Comparison of ENCODE assay signal across 8 mouse cellular contexts in genomic region chr17:6172440-6172839, GRCm38 (mm10).
DNase-seq lines count a peak whose midpoint lies in the region; ATAC-seq lines count a peak whose summit lies in the region.

No protein-coding gene starts in this region.

- peaks cover 17% of the 10 kb centered on the region for H3K4me1 ChIP-seq in hindbrain, embryonic 13.5 days (replicated peaks)
- peaks cover 3% of the 10 kb centered on the region; the same call in 1 of the 2 replicates for H3K4me1 ChIP-seq in hindbrain, embryonic 14.5 days (replicated peaks; ENCODE audit: control insufficient read depth, insufficient read depth, low read length)
- H3K4me1 ChIP-seq in heart, embryonic 16.5 days (ENCODE audit: control insufficient read depth, insufficient read depth, low read length) = peaks cover 22% of the 10 kb centered on the region
- H3K4me1 ChIP-seq in midbrain, embryonic 14.5 days (ENCODE audit: control insufficient read depth, insufficient read depth, low read length) = no peaks in the 10 kb centered on the region

- no peak overlapping the region for H3K9ac ChIP-seq in hindbrain, embryonic 13.5 days
- H3K9ac ChIP-seq in hindbrain, embryonic 14.5 days = no peak overlapping the region
- no peak overlapping the region for H3K9ac ChIP-seq in heart, embryonic 16.5 days (ENCODE audit: low read length)
- no peak overlapping the region for H3K9ac ChIP-seq in midbrain, embryonic 14.5 days (replicated peaks; ENCODE audit: low read length)

- H3K27me3 ChIP-seq in hindbrain, embryonic 13.5 days = no peaks in the 10 kb centered on the region
- H3K27me3 ChIP-seq in hindbrain, embryonic 14.5 days (ENCODE audit: control insufficient read depth, insufficient read depth, low read length) = no peaks in the 10 kb centered on the region
- H3K27me3 ChIP-seq in heart, embryonic 16.5 days (ENCODE audit: control insufficient read depth, insufficient read depth, low read length) = no peaks in the 10 kb centered on the region
- H3K27me3 ChIP-seq in midbrain, embryonic 14.5 days (ENCODE audit: control insufficient read depth, insufficient read depth, low read length) = no peaks in the 10 kb centered on the region

- no peak overlapping the region for H3K4me3 ChIP-seq in hindbrain, embryonic 13.5 days
- no peak overlapping the region for H3K4me3 ChIP-seq in hindbrain, embryonic 14.5 days (replicated peaks; ENCODE audit: low read length)
- H3K4me3 ChIP-seq in heart, embryonic 16.5 days (ENCODE audit: low read length) = no peak overlapping the region
- H3K4me3 ChIP-seq in midbrain, embryonic 14.5 days (replicated peaks; ENCODE audit: low read depth, low read length) = no peak overlapping the region

- DNase-seq in hindbrain, embryonic 14.5 days (ENCODE audit: low spot score) = no peak
- peak; percentile 39 for DNase-seq in CD4-positive helper T cell, adult 2 months (ENCODE audit: low read depth, low spot score)
- no peak for DNase-seq in adrenal gland, postnatal 36 days
- no peak for DNase-seq in c-Kit-positive CD71-positive TER-119-positive erythroid progenitor cells, embryonic 14.5 days (ENCODE audit: low spot score)
- DNase-seq in midbrain, embryonic 14.5 days = no peak

- peaks cover 21% of the 10 kb centered on the region for H3K36me3 ChIP-seq in hindbrain, embryonic 13.5 days
- H3K36me3 ChIP-seq in hindbrain, embryonic 14.5 days (replicated peaks; ENCODE audit: control insufficient read depth, insufficient read depth) = peaks cover 11% of the 10 kb centered on the region
- 0 out of 2 replicates have a peak, but pooled peaks cover 4% of the 10 kb centered on the region for H3K36me3 ChIP-seq in heart, embryonic 16.5 days (ENCODE audit: control insufficient read depth, insufficient read depth)
- peaks cover 11% of the 10 kb centered on the region for H3K36me3 ChIP-seq in midbrain, embryonic 14.5 days (ENCODE audit: control insufficient read depth, insufficient read depth, low read length)

- H3K4me2 ChIP-seq in hindbrain, embryonic 13.5 days = no peak overlapping the region
- no peak overlapping the region for H3K4me2 ChIP-seq in hindbrain, embryonic 14.5 days (replicated peaks)
- H3K4me2 ChIP-seq in heart, embryonic 16.5 days (ENCODE audit: low read depth, low read length) = 0 out of 2 replicates have a peak overlapping the region, but pooled peaks have one; percentile 22
- no peak overlapping the region for H3K4me2 ChIP-seq in midbrain, embryonic 14.5 days (ENCODE audit: low read length)

- ATAC-seq in hindbrain, embryonic 13.5 days (ENCODE audit: low FRiP score) = no peak
- no peak for ATAC-seq in hindbrain, embryonic 14.5 days (ENCODE audit: low FRiP score)
- no peak for ATAC-seq in heart, embryonic 16.5 days (replicated peaks; ENCODE audit: extremely low read depth, insufficient read depth, low FRiP score)
- 0 out of 2 replicates have a peak, but pooled peaks have one; percentile 50 for ATAC-seq in megakaryocyte progenitor cell, adult 5-6 weeks (replicated peaks; ENCODE audit: poor library complexity)
- ATAC-seq in midbrain, embryonic 14.5 days (ENCODE audit: low FRiP score, low TSS enrichment) = no peak

- 87% methylated on average over 7 of the region's 7 CpGs for WGBS in hindbrain, embryonic 13.5 days
- WGBS in hindbrain, embryonic 14.5 days = 83% methylated on average over 7 of the region's 7 CpGs
- 47% methylated on average over 7 of the region's 7 CpGs for WGBS in heart, embryonic 16.5 days
- WGBS in midbrain, embryonic 14.5 days = 91% methylated on average over 7 of the region's 7 CpGs

- 0 out of 2 replicates have a peak, but pooled peaks cover 4% of the 10 kb centered on the region for H3K9me3 ChIP-seq in hindbrain, embryonic 13.5 days
- H3K9me3 ChIP-seq in hindbrain, embryonic 14.5 days (ENCODE audit: control insufficient read depth, low read length) = no peaks in the 10 kb centered on the region
- H3K9me3 ChIP-seq in heart, embryonic 16.5 days (replicated peaks; ENCODE audit: control insufficient read depth, low read length) = 0 out of 2 replicates have a peak, but pooled peaks cover 2% of the 10 kb centered on the region
- peaks cover 4% of the 10 kb centered on the region; the same call in 1 of the 2 replicates for H3K9me3 ChIP-seq in midbrain, embryonic 14.5 days (ENCODE audit: control insufficient read depth, low read length)

- H3K27ac ChIP-seq in hindbrain, embryonic 13.5 days = peak overlapping the region; percentile 66
- no peak overlapping the region for H3K27ac ChIP-seq in hindbrain, embryonic 14.5 days
- peak overlapping the region; percentile 82 for H3K27ac ChIP-seq in heart, embryonic 16.5 days (ENCODE audit: low read length)
- no peak overlapping the region for H3K27ac ChIP-seq in midbrain, embryonic 14.5 days (replicated peaks; ENCODE audit: low read depth, low read length)

Comparison
In these comparisons a context has a peak if more than half of its experiments do, and no peak if none do; other contexts are left out.
1. H3K27ac ChIP-seq: peak in hindbrain, embryonic 13.5 days (single experiment) and heart, embryonic 16.5 days (single experiment); none in hindbrain, embryonic 14.5 days (single experiment) and midbrain, embryonic 14.5 days (single experiment).